Mouse (Mus musculus) telencephalon, adult 2 months (tissue): ENCODE measurements around the gene Htr1b.

Experiments used
- DNase-seq: peaks from one replicate; pipeline ENCODE4 v3.0.0-alpha.2; 2011; ENCODE audit warnings: low read depth, low spot score

The Htr1b gene

DNA sequence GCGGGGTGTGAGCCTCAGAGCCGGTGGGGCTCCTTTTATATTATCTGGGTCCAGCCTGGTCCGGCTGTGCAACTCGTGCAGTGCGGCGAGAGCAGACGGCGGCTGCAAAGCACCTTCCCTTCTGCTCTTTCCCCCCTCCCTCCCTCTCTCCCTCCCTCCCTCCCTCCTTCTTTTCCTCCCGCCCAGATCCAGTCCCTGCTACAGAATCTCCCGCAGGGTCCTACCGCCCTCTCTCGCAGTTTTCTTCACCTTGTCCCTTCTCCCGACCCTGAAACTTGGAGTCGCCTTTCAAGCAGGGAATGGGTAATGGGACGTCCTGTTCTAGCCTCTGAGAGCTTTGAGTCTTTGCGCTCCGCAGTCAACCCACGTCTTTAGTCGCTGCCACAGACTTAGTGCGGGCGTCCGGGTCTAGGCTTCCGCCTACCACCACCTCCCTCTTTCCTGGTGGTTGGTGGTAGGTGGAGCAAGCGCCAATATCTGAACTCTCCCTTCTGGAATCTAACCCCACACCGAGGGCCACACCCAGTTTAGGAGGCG, at the start of gene Htr1b:
Gene Htr1b, minus strand, starts transcription at position 392 of the 537 bp plus-strand sequence.
- peak; percentile 43 for DNase-seq

DNA sequence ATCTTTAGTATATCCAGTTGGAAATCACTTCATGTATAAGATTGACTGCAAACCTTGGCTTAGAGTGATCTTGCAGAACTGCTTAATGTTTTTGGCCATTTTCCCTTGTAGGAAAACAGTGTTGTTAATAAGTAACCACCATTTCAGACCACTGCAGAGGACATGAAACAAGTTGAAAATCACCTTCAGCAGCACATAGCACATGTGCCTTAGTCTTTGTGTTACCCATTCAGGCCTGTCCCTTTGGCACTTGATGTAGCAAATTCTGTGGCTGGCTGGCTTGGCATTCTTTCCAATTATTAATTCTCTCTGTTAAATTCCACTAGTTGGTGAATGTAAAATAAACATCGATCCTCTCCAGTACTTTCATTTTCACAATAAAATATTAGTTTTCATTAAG, 43.1 kb upstream of the Htr1b start:
- no peak for DNase-seq

DNA sequence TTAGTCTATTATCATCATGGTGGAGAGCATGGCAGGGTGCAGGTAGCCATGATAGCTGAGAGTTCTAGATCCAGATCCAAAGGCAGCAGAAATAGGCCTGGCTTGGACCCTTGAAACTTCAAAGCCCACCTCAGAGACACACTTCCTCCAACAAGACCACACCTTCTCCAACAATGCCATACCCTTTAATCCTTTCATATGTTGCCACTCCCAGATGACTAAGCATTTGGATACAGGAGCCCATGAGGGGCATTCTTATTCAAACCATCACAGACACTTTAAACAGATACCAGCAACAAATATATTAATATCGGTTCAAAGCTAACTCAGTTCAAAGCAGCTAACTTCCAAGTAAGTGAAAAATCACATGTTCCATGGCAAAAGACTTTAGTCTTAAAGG, 3.9 kb upstream of the Htr1b start:
- no peak for DNase-seq

DNA sequence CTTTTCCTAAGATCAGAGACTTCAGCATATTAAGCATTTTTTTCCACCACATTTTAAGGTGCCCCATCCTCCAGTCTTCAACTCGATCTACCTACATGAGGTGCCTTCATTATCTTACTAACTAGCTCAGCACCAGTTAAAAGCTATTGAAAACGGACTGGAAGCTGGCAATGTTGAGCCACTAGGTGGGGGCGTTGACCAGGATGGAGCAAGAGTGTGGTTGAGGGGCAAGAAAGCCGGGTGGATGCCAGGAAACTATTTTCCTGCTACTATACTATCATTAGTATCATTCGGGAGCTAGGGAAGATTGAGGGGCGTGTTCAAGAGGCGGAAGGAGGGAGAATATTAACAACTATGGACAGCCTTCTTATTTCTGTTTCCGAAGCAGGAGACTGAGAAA, 1.5 kb upstream of the Htr1b start:
- no peak for DNase-seq

DNA sequence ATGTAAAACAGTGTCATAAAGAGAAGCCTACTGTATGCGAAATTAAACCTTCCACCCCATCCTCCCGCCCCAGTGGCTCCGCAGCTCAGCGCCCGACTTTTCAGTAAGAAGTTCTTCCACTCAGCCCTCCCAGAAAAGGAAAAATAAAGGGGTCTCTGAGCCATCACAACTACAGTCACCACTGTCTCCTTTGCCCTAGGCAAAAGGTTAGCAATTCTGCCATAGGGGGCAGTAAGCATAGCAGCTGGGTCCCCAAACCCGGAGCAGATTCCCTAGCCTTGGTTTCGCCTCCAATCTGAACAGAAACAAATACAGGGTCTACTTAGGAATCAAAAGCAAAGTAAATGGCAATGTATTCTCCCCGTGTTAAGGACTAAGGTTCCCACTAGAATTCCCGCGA, 535 bp upstream of the Htr1b start:
- no peak for DNase-seq

DNA sequence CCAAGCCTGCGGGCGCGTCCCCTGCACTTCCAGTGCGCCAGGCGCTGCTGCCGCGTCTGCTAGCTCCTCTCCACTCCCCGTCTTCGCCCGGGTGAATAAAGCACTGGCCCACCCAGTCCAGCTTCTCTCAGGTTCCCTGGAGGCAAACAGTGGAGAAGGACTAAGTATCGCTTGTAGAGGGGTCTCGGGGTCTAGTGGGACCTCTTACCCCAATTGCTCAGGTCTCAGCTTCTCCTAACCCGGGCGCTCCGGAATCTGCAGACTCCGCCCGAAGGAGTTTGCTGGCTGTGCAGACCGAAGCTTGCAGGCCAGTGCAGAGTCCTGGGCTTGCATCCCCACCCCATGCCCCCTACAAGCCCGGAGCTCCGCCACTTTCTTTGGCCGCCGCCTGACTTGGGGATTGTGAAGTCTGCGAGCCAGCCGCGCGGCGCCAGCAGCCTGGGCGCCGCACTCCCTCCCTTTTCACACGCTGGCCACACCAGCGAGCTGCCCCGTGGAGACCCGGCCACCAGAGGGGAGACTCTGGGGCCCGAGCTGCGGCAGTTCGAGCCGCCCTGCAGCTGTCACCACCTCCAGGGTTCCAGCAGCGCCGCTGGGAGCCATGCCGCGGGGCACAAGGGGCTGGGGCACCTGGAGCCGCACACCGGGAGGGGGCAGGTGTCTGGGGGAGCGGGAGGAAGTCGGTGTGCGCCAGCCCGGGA, 742 bp downstream of the Htr1b start:
- no peak for DNase-seq

DNA sequence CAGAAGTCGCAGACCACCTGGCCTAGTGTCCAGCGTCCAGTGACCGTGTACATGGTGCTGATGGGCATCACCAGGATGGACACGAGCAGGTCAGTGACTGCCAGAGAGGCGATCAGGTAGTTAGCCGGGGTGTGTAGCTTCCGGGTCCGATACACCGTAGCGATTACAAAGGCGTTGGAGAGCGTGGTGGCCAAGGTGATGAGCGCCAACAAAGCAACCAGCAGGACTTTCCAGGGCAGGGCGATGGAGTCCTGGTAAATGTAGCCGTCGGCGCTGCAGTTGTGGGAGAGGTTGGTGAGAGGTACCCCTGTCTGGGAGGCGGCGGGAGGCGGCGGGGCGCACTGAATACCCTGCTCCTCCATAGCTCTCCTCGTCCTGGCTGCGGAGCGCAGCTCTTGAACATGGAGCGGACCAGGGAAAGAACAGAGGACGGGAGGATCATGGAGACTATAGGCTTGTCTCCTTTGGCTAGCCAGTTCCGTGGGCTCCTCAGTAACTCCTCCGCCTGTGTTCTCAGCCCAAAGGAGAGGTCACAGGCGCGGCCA, 1.4 kb downstream of the Htr1b start:
- DNase-seq, result no peak

DNA sequence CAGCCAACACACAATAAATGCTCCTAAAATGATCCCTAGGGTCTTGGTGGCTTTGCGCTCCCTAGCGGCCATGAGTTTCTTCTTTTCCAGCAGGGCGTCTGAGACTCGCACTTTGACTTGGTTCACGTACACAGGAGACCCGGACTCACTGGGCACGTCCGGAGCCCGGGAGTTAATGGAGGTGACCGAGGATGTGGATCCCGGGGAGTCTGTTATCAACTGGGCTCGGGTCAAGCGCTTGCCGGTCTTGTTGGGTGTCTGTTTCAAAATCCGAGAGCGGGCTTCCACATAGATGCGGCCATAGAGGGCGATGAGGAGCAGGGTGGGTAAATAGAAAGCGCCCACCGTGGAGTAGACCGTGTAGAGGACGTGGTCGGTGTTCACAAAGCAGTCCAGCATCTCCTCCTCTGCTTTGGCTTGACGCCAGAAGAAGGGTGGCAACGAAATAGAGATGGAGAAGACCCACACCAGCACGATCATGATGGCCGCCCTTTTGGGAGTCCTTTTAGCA, 2.0 kb downstream of the Htr1b start:
- DNase-seq, result no peak

DNA sequence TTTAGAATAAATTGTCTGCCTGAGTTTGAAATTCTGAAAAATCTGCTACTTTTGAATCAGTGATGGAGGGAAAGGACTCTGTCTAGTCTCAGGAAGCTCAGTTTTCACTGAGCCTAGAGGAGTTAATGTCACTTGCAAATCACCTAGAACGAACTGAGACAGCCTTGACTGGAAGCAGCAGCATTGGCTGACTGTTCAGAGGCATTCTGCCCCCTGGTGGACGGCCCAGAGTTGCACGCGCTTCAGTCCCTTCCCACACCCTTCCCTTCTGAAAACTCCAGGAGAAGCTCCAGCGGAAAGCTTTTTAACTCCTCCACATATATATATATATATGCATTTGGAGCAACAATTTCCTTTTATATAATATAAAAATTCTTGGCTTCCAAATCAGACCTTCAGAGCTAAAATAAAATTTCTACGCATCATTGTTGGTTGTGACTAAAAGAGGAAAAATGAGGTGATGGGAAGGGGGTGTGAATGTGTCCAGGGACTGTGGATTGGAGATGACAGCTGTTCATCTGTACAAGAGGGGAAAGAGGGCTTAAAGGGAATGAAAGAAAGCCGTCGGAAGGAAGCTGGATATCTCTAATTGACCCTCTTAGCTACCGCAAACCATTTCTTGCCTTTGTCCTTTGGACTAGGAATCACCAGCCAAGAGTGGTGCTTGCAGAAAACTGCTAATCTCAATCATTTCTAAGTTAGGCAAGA, 6.6 kb downstream of the Htr1b start:
- DNase-seq, result peak; percentile 79

DNA sequence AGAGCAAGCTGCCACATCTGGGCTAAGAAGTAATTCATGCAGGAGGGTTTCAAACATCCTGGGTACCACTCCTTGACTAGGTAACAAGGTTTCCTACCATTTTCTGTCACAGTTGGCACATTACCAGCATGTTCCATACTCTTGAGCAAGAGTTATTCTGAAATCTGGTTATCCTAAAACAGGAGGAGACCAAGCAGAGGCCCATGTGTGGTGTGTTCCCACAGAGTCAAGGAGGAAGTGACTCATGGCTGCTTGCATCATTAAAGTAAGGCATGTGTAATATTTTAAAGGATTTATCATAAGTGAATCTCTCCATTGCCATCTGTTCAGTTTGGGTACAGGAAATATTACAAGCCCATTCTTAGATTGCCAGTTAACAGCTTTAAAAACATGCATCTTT, 7.7 kb downstream of the Htr1b start:
- no peak for DNase-seq

DNA sequence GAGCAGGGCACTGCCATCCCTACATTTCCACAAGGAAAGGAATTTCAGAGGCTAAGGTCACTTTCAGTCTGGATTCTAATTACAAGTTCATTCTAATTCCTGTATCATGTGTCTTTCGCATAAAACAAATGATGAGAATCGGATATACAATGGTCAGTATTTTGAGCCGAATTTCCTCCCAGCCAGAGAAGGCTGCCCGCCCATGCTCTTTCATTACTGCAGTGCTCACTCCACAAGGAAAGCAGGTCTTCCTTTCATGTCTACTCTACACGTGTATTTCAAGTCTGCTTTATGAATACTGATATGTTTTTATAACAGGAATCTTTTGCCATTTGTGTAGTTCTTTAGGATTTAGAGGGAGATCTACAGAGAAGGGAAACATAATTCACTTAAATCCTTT, 10.8 kb downstream of the Htr1b start:
- no peak for DNase-seq

DNA sequence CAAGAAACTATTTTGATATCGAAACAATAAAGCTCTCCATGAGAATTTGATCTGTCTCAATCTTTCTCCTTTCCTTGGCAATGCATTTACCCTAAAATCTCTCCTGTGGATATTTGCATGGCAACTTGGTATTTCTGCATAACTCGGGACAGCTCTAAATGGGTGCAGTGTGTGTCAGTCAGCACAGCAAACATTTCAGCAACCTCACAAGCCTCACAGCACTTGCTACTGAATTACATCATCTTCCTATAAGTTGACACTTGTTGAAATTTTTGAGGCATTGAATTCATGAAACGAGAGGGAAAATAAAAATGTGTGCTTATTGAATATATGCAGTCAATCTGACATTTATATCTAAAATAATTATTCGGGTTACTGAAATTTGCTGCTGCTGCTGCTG, 22.6 kb downstream of the Htr1b start:
- no peak for DNase-seq
